Mouse (Mus musculus) erythroblast, embryonic 14.5 days (primary cell): Measurements from ENCODE around the gene Abcd3. TPM values are rescaled to one million over a fixed set of nuclear protein-coding genes. Genes with fewer than 3 reads are reported as not detected.

Experiments
- H3K27me3 ChIP-seq: 2 replicates; pipeline ENCODE4 v1.6.1; 2012; ENCODE audit warnings: inconsistent platforms; ENCODE audit not compliant: control insufficient read depth
- H3K36me3 ChIP-seq: 2 replicates; pipeline ENCODE4 v1.6.1; 2012; ENCODE audit warnings: mild to moderate bottlenecking, inconsistent platforms; ENCODE audit not compliant: control insufficient read depth
- H3K4me1 ChIP-seq: 2 replicates; pipeline ENCODE4 v1.6.1; 2012; ENCODE audit warnings: inconsistent platforms; ENCODE audit not compliant: control insufficient read depth
- H3K4me3 ChIP-seq: replicated peaks from 2 replicates; pipeline ENCODE3; 2012; ENCODE audit warnings: moderate library complexity, mild to moderate bottlenecking, inconsistent platforms
- H3K9me3 ChIP-seq: 2 replicates; pipeline ENCODE4 v1.6.1; 2012; ENCODE audit warnings: low read length, inconsistent platforms, mixed read lengths; ENCODE audit not compliant: control insufficient read depth
- GATA1 ChIP-seq: IDR thresholded peaks from 2 replicates; pipeline ENCODE4 v1.6.1; 2012; ENCODE audit warnings: low read length, inconsistent platforms, mixed read lengths
- TAL1 ChIP-seq: IDR thresholded peaks from 3 replicates; pipeline ENCODE4 v1.6.1; 2012; ENCODE audit warnings: low read length, inconsistent platforms, mixed read lengths
- polyA plus RNA-seq: library from polyadenylated mRNA; stranded (reverse); fragments of >175 nt; gene quantifications from 2 replicates; pipeline ENCODE4 v1.2.3, GENCODE M21; 2012

The Abcd3 gene
- polyA plus RNA-seq, 1 experiment: 0.30 TPM

GRCm38 (mm10) chr3:121720801-121721690, 94.1 kb downstream of the Abcd3 start:
- no peak for TF ChIP-seq GATA1
- TF ChIP-seq TAL1: no peak
- Histone ChIP-seq H3K4me3 (no peak overlapping the region), H3K27me3 (peaks cover 51% of the 10 kb centered on the region)

GRCm38 (mm10) chr3:121719701-121720100, 95.4 kb downstream of the Abcd3 start:
- Histone ChIP-seq H3K4me1 (no peaks in the 10 kb centered on the region), H3K36me3 (no peaks in the 10 kb centered on the region), H3K27me3 (peaks cover 40% of the 10 kb centered on the region), H3K4me3 (no peak overlapping the region), H3K9me3 (no peaks in the 10 kb centered on the region)
- TF ChIP-seq GATA1 (no peak), TAL1 (no peak)

More at GRCm38 (mm10) chr3:121720801-121721690, 94.1 kb downstream of the Abcd3 start:
- H3K36me3 ChIP-seq: no peaks in the 10 kb centered on the region
- H3K4me1 ChIP-seq: no peaks in the 10 kb centered on the region
- no peaks in the 10 kb centered on the region for H3K9me3 ChIP-seq

DNA sequence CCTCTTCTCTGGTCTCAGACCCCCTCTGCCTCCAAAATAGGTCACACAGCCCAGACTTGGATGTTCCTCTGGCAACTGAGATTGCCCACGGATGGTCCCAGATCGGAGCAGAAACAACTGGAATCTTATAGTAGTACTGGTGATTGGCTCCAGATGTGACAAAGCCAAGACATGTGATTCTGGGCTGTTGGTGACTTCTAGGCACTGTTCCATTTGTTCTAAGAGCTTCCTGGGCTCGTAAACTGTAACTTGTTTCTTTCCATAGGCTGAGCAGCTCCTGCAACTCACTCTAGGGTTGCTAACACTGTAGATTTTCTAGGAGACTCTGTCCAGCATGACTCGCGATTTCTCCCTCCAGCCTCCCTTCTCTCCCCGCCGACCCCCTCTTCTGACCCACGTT, 96.4 kb downstream of the Abcd3 start:
- peaks cover 30% of the 10 kb centered on the region for H3K27me3 ChIP-seq
- no peak for TF ChIP-seq GATA1
- no peak for TF ChIP-seq TAL1
- H3K36me3 ChIP-seq: no peaks in the 10 kb centered on the region
- H3K4me3 ChIP-seq: no peak overlapping the region
- no peaks in the 10 kb centered on the region for H3K4me1 ChIP-seq
- H3K9me3 ChIP-seq: no peaks in the 10 kb centered on the region

DNA sequence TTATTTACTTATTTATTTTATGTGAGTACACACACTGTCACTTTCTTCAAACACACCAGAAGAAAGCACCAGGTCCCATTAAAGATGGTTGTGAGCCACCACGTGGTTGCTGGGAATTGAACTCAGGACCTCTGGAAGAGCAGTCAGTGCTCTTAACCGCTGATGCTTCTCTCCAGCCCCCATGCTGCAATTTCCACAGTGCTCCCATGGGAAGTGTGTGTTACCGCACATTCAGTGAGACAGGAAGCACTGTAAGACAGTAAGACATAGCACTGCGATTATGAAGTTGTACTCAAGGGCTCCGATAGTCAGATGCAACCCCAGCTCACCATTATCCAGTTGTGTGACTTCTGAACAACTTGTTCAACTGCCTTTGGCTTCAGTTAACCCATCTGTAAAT, 98.6 kb downstream of the Abcd3 start:
- no peaks in the 10 kb centered on the region for H3K9me3 ChIP-seq
- TF ChIP-seq GATA1 (no peak), TAL1 (no peak)
- H3K4me1 ChIP-seq: no peaks in the 10 kb centered on the region
- no peak overlapping the region for H3K4me3 ChIP-seq
- peaks cover 8% of the 10 kb centered on the region for H3K27me3 ChIP-seq
- H3K36me3 ChIP-seq: no peaks in the 10 kb centered on the region

DNA sequence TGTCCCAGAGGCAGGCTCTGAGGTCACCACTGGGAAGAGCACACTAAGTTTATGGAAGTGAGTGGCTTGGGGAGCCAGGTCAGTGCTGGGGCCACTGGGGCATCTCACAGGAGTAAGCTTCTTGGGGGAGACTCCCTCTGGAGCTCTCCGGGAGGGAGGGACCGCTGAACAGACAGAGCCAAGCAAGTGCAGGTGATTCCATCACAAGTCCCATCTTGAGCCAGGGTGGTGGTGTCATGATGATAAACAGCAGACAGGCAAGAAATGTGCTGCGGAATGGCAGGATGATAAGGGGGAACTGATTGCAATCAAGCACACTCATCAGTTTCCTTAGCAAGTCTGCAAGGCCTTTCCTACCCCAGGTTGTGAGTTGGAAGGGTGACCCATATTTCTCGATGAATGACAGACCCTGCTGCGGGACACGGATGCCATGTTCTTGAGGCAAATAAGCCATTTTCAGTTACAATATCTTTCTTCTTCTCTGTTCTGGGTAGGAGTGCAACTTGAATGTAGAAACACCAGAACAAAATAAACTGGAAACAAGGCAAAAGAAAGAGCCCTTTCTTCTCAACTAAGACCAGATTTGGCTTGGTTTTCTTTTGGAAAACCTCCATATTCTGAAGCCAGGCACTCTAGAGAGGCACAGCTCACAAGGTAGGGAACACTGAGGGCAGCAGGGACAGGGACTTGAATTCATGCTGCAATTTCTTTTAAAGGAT, 99.2 kb downstream of the Abcd3 start:
- peaks cover 3% of the 10 kb centered on the region for H3K27me3 ChIP-seq
- no peaks in the 10 kb centered on the region for H3K9me3 ChIP-seq
- H3K4me3 ChIP-seq: no peak overlapping the region
- H3K4me1 ChIP-seq: no peaks in the 10 kb centered on the region
- TF ChIP-seq TAL1 (no peak), GATA1 (no peak)
- H3K36me3 ChIP-seq: no peaks in the 10 kb centered on the region

DNA sequence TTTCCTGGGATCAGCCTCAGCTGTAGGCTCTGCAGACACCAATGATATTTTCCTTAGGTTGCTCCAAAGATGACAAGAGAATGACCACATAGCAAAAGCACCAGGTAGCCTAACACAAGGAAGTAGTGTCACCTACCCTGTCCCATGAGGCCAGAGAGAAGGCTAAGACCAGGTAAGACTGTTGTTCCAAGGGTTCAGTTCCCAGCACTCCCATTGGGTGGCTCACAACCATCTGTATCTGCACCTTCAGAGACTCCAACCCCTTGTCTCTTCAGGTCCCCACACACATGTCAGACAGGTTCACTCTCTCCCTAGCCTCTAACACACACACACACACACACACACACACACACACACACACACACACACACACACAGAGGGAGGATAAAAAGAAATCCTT, 99.8 kb downstream of the Abcd3 start:
- Histone ChIP-seq H3K27me3 (no peaks in the 10 kb centered on the region; the same call in 1 of the 2 replicates), H3K36me3 (no peaks in the 10 kb centered on the region), H3K4me3 (no peak overlapping the region), H3K9me3 (no peaks in the 10 kb centered on the region), H3K4me1 (no peaks in the 10 kb centered on the region)
- TF ChIP-seq GATA1 (no peak), TAL1 (no peak)

DNA sequence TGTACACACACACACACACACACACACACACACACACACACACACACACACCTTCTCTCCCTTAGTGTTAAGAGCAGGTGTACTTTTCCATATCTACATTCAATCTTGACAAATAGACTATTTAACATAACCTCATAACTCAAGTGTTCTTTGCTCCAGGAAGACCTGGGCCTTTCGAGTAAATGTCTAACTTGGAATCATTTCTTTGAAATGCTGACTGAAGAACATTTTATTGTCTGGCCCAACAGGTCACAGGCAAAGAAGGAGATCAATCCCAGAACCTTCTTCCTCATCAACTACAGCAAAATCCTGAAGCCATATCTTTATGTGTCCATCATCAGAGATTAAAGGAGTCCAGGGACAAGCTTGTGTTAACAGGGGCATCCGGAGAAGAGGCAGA, 100.6 kb downstream of the Abcd3 start:
- Histone ChIP-seq H3K36me3 (no peaks in the 10 kb centered on the region), H3K4me1 (no peaks in the 10 kb centered on the region), H3K27me3 (no peaks in the 10 kb centered on the region; the same call in 1 of the 2 replicates), H3K4me3 (no peak overlapping the region), H3K9me3 (no peaks in the 10 kb centered on the region)
- TF ChIP-seq GATA1 (no peak), TAL1 (no peak)

GRCm38 (mm10) chr3:121713816-121714215, 101.3 kb downstream of the Abcd3 start:
- H3K36me3 ChIP-seq: no peaks in the 10 kb centered on the region
- H3K4me1 ChIP-seq: no peaks in the 10 kb centered on the region
- H3K27me3 ChIP-seq: no peaks in the 10 kb centered on the region; the same call in 1 of the 2 replicates
- no peak overlapping the region for H3K4me3 ChIP-seq
- TF ChIP-seq GATA1: no peak
- no peak for TF ChIP-seq TAL1
- no peaks in the 10 kb centered on the region for H3K9me3 ChIP-seq

GRCm38 (mm10) chr3:121713151-121713701, 101.9 kb downstream of the Abcd3 start:
- Histone ChIP-seq H3K36me3 (no peaks in the 10 kb centered on the region), H3K4me3 (no peak overlapping the region), H3K4me1 (no peaks in the 10 kb centered on the region), H3K9me3 (no peaks in the 10 kb centered on the region), H3K27me3 (no peaks in the 10 kb centered on the region; the same call in 1 of the 2 replicates)
- no peak for TF ChIP-seq GATA1
- TF ChIP-seq TAL1: no peak
